ENCODE assay signal across 8 mouse cellular contexts in the genomic region with DNA sequence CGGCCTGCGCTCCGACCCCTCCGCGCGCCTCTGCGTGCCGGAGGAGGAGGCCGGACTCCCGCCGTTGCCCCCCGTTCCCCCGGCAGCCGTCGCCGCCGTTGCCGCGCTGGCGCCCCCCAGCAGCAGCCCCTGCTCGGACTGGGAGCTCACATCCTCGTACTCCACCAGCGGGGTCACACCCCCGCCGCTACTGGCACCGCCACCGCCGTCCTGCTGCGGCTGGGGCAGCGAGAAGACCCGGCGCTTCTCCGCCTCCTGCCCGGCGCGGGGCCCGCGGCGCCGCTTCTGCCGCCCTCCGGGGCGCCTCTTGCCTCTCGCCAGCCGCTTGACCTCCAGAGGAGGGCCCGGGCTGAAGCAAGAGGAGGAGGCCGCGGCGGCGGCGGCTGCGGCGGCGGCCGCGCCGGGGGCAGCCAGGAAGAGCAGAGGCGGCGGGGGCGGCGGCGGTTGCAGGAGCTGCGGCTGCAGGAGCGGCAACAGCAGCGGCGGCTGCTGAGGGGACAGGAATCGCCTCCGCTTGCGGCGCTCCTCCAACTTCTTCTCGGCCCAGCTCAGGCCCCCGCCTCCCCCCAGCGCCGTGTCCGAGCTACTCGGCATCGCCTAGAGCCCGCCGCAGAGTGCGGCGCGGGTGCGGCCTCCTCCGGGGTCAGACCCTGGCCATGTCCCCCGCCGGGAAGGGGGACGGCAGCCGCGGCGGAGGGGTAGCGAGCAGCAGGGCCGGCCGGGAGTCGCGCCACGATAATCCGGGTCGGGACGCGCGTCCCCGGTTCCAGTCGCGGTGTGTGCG. TPM values are rescaled to one million over a fixed set of nuclear protein-coding genes. Genes with fewer than 3 reads are reported as not detected.
DNase-seq lines count a peak whose midpoint lies in the region; ATAC-seq lines count a peak whose summit lies in the region.

No protein-coding gene starts in this region.

- H3K27me3 ChIP-seq in embryonic facial prominence, embryonic 14.5 days (replicated peaks; ENCODE audit: control insufficient read depth, insufficient read depth, low read length), result no peaks in the 10 kb centered on the region
- H3K27me3 ChIP-seq in heart, embryonic 13.5 days (replicated peaks), result no peaks in the 10 kb centered on the region
- H3K27me3 ChIP-seq in liver, embryonic 15.5 days, result no peaks in the 10 kb centered on the region

- peaks cover 14% of the 10 kb centered on the region; the same call in 1 of the 2 replicates for H3K4me1 ChIP-seq in embryonic facial prominence, embryonic 14.5 days (ENCODE audit: control insufficient read depth, insufficient read depth, low read length)
- peaks cover 26% of the 10 kb centered on the region for H3K4me1 ChIP-seq in heart, embryonic 13.5 days
- H3K4me1 ChIP-seq in liver, embryonic 15.5 days (replicated peaks), result peaks cover 25% of the 10 kb centered on the region

- ATAC-seq in embryonic facial prominence, embryonic 14.5 days (ENCODE audit: low read depth), result peak; percentile 12
- 0 out of 2 replicates have a peak, but pooled peaks have one; percentile 1 for ATAC-seq in heart, embryonic 13.5 days (ENCODE audit: extremely low read depth, insufficient number of reproducible peaks, low FRiP score, low TSS enrichment)
- peak; percentile 1 for ATAC-seq in liver, embryonic 15.5 days (ENCODE audit: insufficient read depth)

- WGBS in embryonic facial prominence, embryonic 14.5 days, result 0% methylated on average over 8 of the region's 105 CpGs
- under 1% methylated on average over 95 of the region's 105 CpGs for WGBS in heart, embryonic 13.5 days
- WGBS in liver, embryonic 15.5 days (ENCODE audit: insufficient replicate concordance), result under 1% methylated on average over 90 of the region's 105 CpGs

- H3K27ac ChIP-seq in embryonic facial prominence, embryonic 14.5 days (replicated peaks; ENCODE audit: low read depth, low read length), result peak overlapping the region; percentile 97
- peak overlapping the region; percentile 99 for H3K27ac ChIP-seq in heart, embryonic 13.5 days (replicated peaks)
- H3K27ac ChIP-seq in liver, embryonic 15.5 days (replicated peaks), result peak overlapping the region; percentile 98

- peak overlapping the region; percentile 98 for H3K4me3 ChIP-seq in embryonic facial prominence, embryonic 14.5 days (ENCODE audit: low read depth, low read length)
- H3K4me3 ChIP-seq in heart, embryonic 13.5 days, result peak overlapping the region; percentile 99
- H3K4me3 ChIP-seq in liver, embryonic 15.5 days (replicated peaks), result peak overlapping the region; percentile 99

- peak overlapping the region; percentile 86 for H3K4me2 ChIP-seq in embryonic facial prominence, embryonic 14.5 days (ENCODE audit: low read depth, low read length)
- H3K4me2 ChIP-seq in heart, embryonic 13.5 days, result peak overlapping the region; percentile 78
- peak overlapping the region; percentile 70 for H3K4me2 ChIP-seq in liver, embryonic 15.5 days

- H3K9me3 ChIP-seq in embryonic facial prominence, embryonic 14.5 days (ENCODE audit: control insufficient read depth, low read length), result no peaks in the 10 kb centered on the region
- no peaks in the 10 kb centered on the region for H3K9me3 ChIP-seq in heart, embryonic 13.5 days
- no peaks in the 10 kb centered on the region for H3K9me3 ChIP-seq in liver, embryonic 15.5 days (replicated peaks)

- peak overlapping the region; percentile 93 for H3K9ac ChIP-seq in embryonic facial prominence, embryonic 14.5 days (ENCODE audit: low read depth, low read length)
- peak overlapping the region; percentile 99 for H3K9ac ChIP-seq in heart, embryonic 13.5 days
- peak overlapping the region; percentile 99 for H3K9ac ChIP-seq in liver, embryonic 15.5 days

- DNase-seq in 3T3-L1 (ENCODE audit: low read depth, low spot score), result peak; percentile 41
- peak; percentile 56 for DNase-seq in adrenal gland, postnatal 25 days
- DNase-seq in embryonic facial prominence, embryonic 14.5 days (ENCODE audit: low spot score), result peak; percentile 36
- DNase-seq in kidney, postnatal 14 days, result peak; percentile 55
- peak; percentile 22 for DNase-seq in ovary, adult 18-20 months (ENCODE audit: low spot score)
- peak; percentile 50 to 59 for DNase-seq in thymus, postnatal 10 days (ENCODE audit: low spot score in 2 of 2)

- peaks cover 6% of the 10 kb centered on the region; the same call in 1 of the 2 replicates for H3K36me3 ChIP-seq in embryonic facial prominence, embryonic 14.5 days (ENCODE audit: control insufficient read depth, insufficient read depth, low read length)
- H3K36me3 ChIP-seq in heart, embryonic 13.5 days, result peaks cover 10% of the 10 kb centered on the region; the same call in 1 of the 2 replicates
- H3K36me3 ChIP-seq in liver, embryonic 15.5 days (replicated peaks), result peaks cover 8% of the 10 kb centered on the region

RNA-seq across cellular contexts. Expression of gene Cdk13, which starts 0.6 kb away (rescaled TPM):
- 61.1 and 70.2 TPM in 2 replicates for total RNA-seq in adrenal gland, postnatal 25 days (2021)
- polyA plus RNA-seq in embryonic facial prominence, embryonic 14.5 days (2014; fragmentation: Nextera tagmentation; extraction: Ambion mirVana), result 18.7 and 20.3 TPM in 2 replicates
- 9.3 and 10.6 TPM in 2 replicates for polyA plus RNA-seq in heart, embryonic 13.5 days (2015; fragmentation: Nextera tagmentation; extraction: Ambion mirVana)
- polyA plus RNA-seq in liver, embryonic 15.5 days (2015; fragmentation: Nextera tagmentation; extraction: Ambion mirVana), result 6.1 and 6.8 TPM in 2 replicates

Comparison
In these comparisons a context has a peak if more than half of its experiments do, and no peak if none do; other contexts are left out.
1. Peak in every context shown above with its lines: DNase-seq, ATAC-seq, H3K4me3 ChIP-seq and H3K27ac ChIP-seq.